Mouse (Mus musculus) adrenal gland (tissue): ENCODE data around the gene Kdelr3.

Experiments used
- intact Hi-C: fragments of 180-260 bp; cut with DNase I; formaldehyde crosslinking; loops from one replicate; pipeline ENCODE4 v1.15.1; 2025

The Kdelr3 gene

DNA sequence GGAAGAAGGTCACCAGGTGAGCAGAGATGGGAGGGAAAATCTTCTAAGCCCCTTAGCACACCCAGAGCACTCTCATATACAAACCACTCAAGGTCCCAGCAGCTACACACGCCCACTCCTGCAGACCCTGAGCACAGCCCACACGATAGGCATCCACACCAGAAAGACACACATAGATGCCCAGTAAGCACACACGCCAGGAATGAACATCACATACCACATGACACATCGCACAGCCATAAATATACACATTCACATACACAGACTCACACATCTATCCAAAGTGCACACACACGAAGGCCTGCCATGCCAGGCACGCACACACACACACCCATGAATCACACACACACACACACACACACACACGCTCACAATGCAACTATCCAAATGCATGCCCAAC lies 5.8 kb upstream of the Kdelr3 start:
- intact Hi-C loops: no loop called here

- intact Hi-C loops: no loop called here
These were observed 4.5 kb upstream of the Kdelr3 start for GRCm38 (mm10) chr15:79511553-79512320.

- intact Hi-C loops: no loop called here
These were observed 2.3 kb upstream of the Kdelr3 start for GRCm38 (mm10) chr15:79513940-79514339.

- intact Hi-C loops: no loop called here
These were observed 1.5 kb downstream of the Kdelr3 start for GRCm38 (mm10) chr15:79517710-79518109.

GRCm38 (mm10) chr15:79518571-79518970 lies 2.4 kb downstream of the Kdelr3 start:
- intact Hi-C loops: no loop called here

DNA sequence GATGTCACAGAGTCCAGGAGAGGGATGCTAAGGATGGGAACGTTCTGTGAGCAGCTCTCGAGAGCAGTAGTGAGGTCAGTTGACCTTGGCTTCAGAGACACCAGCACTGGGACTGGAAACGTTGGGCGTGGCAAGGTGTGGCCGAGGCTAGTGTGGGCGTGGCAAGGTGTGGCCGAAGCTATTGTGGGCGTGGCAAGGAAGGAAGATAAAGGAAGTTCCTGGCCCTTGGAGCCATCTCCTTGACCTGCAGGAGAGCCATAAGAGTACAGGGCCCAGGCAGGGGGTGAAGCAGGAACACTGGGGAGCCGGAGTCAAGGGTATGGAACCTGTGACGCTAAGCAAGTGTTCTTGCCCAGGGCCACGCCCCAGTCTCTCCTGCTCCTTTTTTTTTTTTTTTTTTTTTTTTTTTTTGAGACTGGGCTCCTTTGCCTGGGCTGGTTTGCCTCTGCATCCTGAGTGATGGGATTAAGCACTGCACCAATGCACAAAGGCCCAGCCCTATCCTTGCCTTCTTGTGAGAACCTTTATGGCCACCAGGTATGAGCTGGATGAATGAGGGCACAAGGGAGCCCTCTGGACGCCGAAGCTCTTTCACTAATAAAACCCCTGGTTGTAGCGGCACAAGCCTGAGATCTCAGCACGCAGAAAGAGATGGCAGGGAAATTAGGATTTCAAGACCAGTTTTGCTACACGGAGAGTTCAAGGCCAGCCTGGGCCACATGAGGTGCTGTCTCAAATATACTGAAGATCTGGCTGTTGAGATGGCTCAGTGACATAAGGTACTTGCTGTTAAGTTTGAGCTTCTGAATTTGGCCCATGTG lies 3.4 kb downstream of the Kdelr3 start:
- intact Hi-C loops: no loop called here

DNA sequence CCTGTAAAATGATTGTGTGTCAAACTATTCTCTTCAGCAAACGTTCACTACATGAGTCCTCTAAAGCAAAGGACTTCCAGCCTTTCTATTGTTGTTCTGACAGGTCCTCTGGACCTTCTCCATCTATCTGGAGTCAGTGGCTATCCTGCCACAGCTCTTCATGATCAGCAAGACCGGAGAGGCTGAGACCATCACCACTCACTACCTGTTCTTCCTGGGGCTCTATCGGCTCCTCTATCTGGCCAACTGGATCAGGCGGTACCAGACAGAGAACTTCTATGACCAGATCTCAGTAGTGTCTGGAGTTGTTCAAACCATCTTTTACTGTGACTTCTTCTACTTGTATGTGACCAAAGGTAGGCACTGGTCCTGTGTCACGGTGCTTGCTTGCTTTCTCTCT lies 9.4 kb downstream of the Kdelr3 start:
- intact Hi-C loops: no loop called here

DNA sequence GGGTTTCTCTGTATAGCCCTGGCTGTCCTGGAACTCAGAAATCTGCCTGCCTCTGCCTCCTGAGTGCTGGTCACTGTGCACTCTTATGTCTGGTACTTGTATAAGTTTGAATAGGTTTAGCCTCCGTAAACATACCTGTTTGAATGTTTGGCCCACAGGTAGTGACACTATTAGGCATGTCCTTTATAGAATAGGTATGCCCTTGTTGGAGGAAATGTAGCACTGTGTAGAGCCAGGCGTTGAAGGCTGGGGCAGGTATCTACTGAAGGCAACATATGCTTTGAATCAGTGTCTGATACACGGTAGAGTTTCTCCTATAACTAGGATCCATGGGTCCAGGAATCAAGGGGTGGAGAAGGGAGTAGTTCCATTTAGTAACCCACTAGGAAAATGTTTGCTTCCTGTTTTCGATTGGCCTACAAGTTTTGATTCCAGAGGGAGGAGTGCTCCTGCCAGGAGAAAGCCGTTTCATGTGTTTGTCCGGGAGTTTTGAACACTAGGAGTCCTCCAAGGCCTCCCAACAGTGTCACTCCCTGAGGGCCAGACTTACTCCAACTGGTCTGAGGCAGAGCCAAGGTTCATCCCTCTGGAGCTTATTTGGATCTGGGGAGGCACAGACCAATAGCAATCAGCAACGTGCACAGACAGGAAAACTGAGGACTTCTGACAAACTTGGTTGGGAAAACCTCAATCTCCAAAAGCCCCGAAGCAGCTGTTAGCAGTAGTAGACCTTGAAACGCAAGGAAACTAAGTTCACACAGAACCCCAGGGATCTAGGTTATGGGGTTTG lies 10.0 kb downstream of the Kdelr3 start:
- intact Hi-C loops: no loop called here

DNA sequence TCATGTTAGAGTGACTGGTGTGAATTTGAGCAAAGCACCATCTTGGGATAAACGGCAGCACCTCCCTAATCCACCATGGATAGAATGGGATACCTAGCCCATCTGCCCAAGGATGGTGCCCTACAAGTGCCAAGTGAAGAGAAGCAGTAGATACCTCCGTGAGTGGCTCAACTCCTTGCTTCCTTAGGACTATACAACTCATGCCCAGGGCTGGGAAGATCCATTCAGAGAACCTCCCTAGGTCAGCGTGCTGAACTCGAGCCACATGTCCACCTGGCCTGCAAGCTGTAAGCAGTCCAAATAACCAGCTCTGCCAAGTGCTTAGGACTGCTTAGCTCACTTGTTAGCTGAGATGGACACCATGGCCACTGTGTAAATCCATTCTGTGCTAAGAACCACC lies 11.0 kb downstream of the Kdelr3 start:
- intact Hi-C loops: no loop called here

DNA sequence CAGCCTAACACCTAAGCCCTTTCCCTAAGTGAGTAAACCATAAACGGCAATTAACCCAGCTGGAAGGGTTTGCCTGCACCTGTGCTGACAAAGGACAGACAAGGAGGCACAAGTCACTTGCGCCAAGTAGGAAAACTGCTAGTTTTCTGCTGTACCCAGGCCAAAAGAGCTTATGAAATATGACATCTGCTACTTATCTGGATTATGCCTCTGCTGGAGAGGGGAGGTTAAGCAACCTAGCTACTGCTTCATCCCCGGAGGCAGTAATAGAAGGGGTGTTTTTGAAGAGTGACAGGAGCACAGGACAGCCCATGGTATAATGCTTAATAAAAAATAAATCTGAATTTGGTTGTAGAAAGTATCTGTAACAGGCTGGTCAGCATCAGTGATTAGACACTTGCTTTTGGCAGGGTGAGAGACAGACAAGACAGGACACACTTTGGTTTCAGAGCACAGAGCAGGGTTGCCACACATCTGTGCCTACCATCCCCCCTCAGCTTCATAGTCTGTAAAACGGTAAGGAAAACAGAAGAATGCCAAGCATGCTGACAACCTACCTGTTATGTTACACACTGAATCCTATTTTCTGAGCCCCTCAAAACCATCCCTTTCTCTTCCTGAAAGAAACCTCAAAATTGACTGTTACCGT lies 11.9 kb downstream of the Kdelr3 start:
- intact Hi-C loops: no loop called here

- intact Hi-C loops: no loop called here
These were observed 13.7 kb downstream of the Kdelr3 start for GRCm38 (mm10) chr15:79529935-79530334.

- intact Hi-C loops: no loop called here
These were observed 17.6 kb downstream of the Kdelr3 start for GRCm38 (mm10) chr15:79533796-79534195.

- intact Hi-C loops: no loop called here
These were observed 27.8 kb downstream of the Kdelr3 start for GRCm38 (mm10) chr15:79543968-79544367.

DNA sequence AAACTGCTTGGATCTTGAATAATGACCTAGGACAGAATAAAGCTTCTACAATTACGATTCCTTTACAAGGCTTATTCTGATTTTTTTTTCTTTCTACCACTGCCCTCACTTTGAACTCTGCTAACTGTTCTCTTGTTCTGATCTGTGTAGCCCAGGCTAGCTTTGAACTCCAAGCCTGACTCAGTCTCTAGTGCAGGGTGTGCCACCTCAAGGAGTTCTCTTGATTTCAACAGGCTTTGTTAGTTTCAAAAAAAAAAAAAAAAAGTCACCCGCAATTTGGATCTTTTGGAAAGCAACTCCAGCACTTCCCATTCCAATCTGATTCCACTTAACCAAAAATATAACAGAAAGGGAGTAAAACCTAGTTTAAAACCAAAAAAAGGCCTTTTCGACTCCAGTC lies 29.3 kb downstream of the Kdelr3 start:
- intact Hi-C loops: loop anchor here (5.0 kb wide), 1 partner anchor 112 kb away; the partner anchor contains the start of genes Cby1 and Fam227a

DNA sequence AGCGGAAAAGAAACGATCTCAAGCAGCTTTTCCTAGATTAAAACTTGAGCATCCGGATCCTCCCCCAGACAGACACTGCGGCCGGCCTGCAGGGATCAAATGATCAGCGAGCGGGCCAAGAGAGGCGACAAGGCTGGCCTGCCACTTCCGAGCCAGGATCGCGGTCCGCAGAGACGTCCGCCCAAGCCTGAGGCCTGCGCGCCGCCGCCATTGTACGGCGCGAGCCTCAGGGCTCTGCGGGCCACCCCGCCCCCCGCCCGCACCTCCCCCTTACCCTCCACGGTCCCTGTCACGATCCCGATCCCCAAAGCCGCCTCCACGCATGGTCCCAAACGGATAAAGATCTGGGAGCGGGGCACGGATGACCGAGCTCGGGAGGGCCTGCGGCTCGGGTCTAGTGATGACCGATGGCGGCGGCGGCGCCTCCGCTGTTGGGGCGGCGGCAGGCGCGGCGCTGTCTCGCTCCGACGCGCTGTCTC lies 29.7 kb downstream of the Kdelr3 start:
- intact Hi-C loops: loop anchor here (5.0 kb wide), 1 partner anchor 111 kb away; the partner anchor contains the start of genes Cby1 and Fam227a

DNA sequence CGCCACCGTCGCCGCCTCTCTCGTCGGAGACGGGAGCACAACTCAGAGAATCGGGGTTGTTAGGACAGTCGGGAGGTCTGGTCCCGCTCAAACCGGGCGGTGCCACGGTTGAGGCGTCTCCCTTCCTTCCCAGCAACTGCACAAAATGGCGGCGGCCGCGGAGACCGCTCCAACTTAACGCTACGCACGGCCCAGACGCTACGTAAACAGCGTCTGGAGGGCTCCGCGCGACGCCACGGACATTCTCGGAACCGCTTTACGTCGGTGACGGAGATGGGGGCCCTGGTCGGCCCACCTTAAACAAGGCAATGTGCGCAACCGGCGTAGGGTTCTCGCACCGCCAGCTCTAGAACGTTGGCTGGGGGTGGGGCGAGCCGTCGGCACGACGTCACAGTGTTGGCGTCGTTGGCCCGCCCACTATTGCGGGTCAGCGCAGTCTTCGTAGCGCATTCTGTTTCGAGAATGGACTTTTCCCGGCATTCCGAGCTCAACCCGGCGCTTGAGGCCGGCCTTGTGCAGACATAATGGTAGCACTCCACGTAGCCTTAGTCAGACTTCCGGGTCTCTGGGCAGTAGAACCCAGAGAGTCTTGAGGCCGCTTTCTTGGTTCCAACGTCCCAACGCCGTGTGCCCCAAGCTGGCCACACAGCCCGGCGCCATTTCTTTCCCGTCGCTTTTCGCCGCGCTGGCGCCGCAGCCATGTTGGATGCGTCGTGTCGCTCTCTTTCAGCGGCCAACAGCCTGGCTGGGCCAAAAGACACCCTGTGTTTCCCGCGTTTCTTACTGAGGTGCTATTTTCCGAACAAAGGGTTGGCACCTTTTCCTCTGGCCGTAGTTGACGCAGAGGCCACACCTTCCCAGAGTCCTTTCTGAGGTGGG lies 30.4 kb downstream of the Kdelr3 start, which contains the start of gene Ddx17:
Ddx17 (minus strand) TSS at position 332 of the 879 bp plus-strand sequence.
- intact Hi-C loops: loop anchor here (5.0 kb wide), 1 partner anchor 111 kb away; the partner anchor contains the start of genes Cby1 and Fam227a

DNA sequence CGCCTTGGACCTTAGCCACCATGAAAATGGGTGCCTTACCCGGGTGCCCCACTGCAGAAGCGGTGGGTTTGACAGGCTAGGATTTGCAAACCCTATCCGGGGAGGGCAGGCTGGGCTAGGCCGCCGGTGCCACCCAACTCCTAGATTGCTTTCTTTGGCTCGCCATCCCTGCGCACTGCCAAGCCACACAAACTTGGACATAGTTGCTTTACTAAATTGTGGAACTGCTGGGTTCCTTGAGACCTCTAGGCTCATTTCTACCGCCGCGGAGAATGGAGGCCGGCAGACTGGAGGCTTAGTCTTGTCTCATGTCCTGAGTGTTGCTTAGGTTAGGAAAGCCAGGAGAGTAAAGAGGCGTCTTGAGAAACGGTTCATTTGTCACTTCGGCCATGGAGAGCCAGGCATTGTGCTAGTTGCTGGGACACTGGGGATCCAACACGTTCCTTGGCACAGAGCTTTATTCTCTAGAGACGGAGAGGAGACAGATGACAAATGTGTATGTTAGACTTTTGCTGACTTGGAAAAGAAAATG lies 31.1 kb downstream of the Kdelr3 start:
- intact Hi-C loops: loop anchor here (5.0 kb wide), 1 partner anchor 110 kb away; the partner anchor contains the start of genes Cby1 and Fam227a

DNA sequence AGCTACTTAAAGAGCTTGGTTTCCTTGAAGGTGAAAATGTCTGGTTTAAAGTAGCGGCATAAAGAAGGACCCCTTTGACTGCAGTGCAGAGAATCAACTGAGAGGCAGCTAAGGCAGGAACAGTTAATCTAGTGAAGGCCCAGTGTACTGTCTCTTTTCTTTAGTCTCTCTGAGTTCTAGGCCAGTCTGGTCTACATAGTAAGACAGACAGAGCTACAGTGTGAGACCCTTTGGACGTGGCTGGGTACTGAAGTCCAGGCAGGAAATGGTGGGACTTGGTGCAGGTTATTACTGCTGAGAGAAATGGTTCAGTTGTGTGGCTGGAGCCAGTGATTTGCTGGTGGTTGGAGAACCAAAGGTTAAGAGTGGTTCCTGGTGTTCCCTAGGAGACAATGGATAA lies 32.0 kb downstream of the Kdelr3 start:
- intact Hi-C loops: loop anchor here (5.0 kb wide), 1 partner anchor 109 kb away; the partner anchor contains the start of genes Cby1 and Fam227a

DNA sequence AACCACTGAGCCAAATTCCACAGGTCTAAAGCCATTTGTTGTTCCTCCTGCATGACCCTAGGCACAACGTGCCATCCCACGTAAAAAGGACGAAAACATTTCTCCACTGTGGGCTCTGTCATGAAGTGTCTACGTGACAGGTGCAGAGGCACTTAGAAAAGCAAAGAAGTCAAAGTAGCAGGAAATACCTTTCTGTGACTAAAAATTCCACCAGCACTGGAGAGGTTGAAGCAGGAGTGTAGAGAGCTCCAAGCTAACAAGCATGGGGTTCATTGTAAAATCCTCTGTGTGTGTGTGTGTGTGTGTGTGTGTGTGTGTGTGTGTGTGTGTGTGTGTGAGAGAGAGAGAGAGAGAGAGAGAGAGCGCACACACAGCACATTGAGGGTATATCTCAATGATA lies 36.4 kb downstream of the Kdelr3 start:
- intact Hi-C loops: no loop called here
